In the genomic region with DNA sequence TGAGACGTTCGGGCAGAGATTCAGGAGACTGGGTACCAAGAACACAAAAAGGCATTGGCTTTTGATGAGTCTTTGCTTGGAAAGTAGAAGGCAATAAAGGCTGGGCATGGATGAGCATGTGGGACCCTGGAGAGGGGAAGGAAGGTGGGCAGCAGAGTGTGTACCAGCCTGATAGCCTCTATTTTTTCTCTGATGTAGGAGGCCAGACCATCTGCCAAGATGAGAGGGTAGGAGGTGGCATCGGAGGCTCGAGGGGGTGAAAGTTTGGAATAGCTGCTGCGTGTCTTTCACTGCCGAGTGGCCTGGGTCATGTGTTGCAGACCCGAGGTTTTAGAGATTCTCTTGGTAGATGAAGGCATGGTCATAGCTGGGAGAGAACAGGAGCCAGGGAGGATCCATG, we compare ENCODE assay signal across 27 mouse cellular contexts.
DNase-seq lines count a peak whose midpoint lies in the region; ATAC-seq and TF ChIP-seq lines count a peak whose summit lies in the region.
"Had no signal": no experiment of that assay in that cellular context is flagged by ENCODE, and none has a peak within 500 bp of the region (broad histone marks: within the 10 kb centered on the region; RNA-seq: fewer than 3 reads in every experiment).

No protein-coding gene starts in this region.

- intact Hi-C loops in left cerebral cortex, adult 2 months (cut with DNase I), result loop anchor here (5.0 to 10.0 kb wide), 2 partner anchors 274 to 302 kb away; no protein-coding TSS in a partner anchor
- intact Hi-C loops in left cerebral cortex, postnatal 4 days (cut with DNase I), result no loop called here

- peak overlapping the region; percentile 33; the same call in 1 of the 2 replicates for H3K27ac ChIP-seq in layer of hippocampus, adult 2 months
- H3K27ac ChIP-seq in left cerebral cortex, adult 2 months, result peak overlapping the region; percentile 36; the same call in 1 of the 2 replicates
- H3K27ac ChIP-seq: embryonic facial prominence, embryonic 13.5 days; embryonic facial prominence, embryonic 15.5 days; forebrain, embryonic 10.5 days; forebrain, embryonic 12.5 days had no signal

- H3K4me3 ChIP-seq in layer of hippocampus, adult 2 months, result no peak overlapping the region
- no peak overlapping the region for H3K4me3 ChIP-seq in left cerebral cortex, adult 2 months
- H3K4me3 ChIP-seq: embryonic facial prominence, embryonic 13.5 days; embryonic facial prominence, embryonic 15.5 days; erythroblast, embryonic 14.5 days; forebrain, embryonic 10.5 days; forebrain, embryonic 12.5 days had no signal

- peak; percentile 17; the same call in 1 of the 2 replicates for ATAC-seq in frontal cortex, adult (ENCODE audit: low TSS enrichment)
- ATAC-seq: activated CD4-positive, CD25-positive, alpha-beta regulatory T cell, adult 4 months; CD4-positive, CD25-positive, alpha-beta regulatory T cell, adult 4 months; forebrain, embryonic 14.5 days; Patski had no signal

- TF ChIP-seq CTCF in layer of hippocampus, adult 2 months (conservative IDR thresholded peaks at IDR 0.05), result no peak
- TF ChIP-seq CTCF in left cerebral cortex, adult 2 months (IDR thresholded peaks at IDR 0.05), result no peak

- no peak for DNase-seq in frontal cortex, postnatal 10 days (ENCODE audit: low spot score in 2 of 2)
- no peak for DNase-seq in layer of hippocampus, adult 2 months (ENCODE audit: low spot score in 2 of 2)
- no peak for DNase-seq in layer of hippocampus, postnatal 14 days (ENCODE audit: low spot score in 2 of 2)
- peak in 1 of 2 experiments; percentile 29 for DNase-seq in left cerebral cortex, adult 2 months (ENCODE audit: extremely low spot score in 1 of 2, low spot score in 2 of 2)
- no peak for DNase-seq in left cerebral cortex, postnatal 4 days
- DNase-seq in brain, adult 2 months (ENCODE audit: low read depth, low spot score), result peak; percentile 61
- DNase-seq: adrenal gland, adult 8-10 months; adrenal gland, postnatal 14 days; adrenal gland, postnatal 36 days; B cell, adult 2 months; cerebellum, adult 11 months; cerebellum, adult 18-20 months; cerebellum, adult 8-10 months; cerebellum, adult 9-11 months; cerebellum, postnatal 14 days; cerebellum, postnatal 36 days; embryo, embryonic 11 days had no signal
